Mouse (Mus musculus) T-helper 1 cell (primary cell): ENCODE results near the gene BC048679.
"Not testable (repeated sequence)": the region's sequence is repeated elsewhere in the genome, so short reads cannot be mapped to it uniquely, and the experiment has no call there.

ENCODE experiments used
- in situ Hi-C: fragments of 300-600 bp; cut with MboI, MseI; formaldehyde crosslinking; loops from one replicate; pipeline ENCODE4 v1.15.1; 2025; ENCODE audit warnings: high pct_unique_total_duplicates

The BC048679 gene

GRCm38 (mm10) chr7:81498181-81498580 is at the start of gene BC048679:
BC048679 (minus strand) TSS chr7:81498281.
- in situ Hi-C loops, result no loop called here

- in situ Hi-C loops, result no loop called here
Observed at GRCm38 (mm10) chr7:81542934-81543333, 44.9 kb upstream of the BC048679 start.

- in situ Hi-C loops, result no loop called here
Observed at GRCm38 (mm10) chr7:81541924-81542524, 43.9 kb upstream of the BC048679 start.

- in situ Hi-C loops, result no loop called here
Observed at GRCm38 (mm10) chr7:81540999-81541398, 42.9 kb upstream of the BC048679 start.

DNA sequence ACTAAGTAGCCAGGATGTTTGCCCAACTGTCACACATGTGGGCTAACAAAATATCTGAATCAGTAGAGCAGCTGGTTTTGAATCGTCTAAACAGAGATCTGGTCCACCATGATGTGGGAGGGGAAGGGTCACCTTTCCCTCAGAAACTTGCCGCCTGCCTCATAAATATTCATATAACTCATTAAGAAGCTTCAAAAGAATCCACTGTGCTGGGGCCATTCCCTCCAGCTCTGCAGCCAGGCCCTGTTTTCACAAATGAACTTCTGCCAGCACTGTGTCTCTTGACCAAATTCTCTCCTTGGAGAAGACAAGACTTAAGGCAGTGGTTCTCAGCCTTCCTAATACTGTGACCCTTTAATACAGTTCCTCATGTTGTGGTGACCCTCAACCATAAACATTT is 41.5 kb upstream of the BC048679 start:
- in situ Hi-C loops, result no loop called here

DNA sequence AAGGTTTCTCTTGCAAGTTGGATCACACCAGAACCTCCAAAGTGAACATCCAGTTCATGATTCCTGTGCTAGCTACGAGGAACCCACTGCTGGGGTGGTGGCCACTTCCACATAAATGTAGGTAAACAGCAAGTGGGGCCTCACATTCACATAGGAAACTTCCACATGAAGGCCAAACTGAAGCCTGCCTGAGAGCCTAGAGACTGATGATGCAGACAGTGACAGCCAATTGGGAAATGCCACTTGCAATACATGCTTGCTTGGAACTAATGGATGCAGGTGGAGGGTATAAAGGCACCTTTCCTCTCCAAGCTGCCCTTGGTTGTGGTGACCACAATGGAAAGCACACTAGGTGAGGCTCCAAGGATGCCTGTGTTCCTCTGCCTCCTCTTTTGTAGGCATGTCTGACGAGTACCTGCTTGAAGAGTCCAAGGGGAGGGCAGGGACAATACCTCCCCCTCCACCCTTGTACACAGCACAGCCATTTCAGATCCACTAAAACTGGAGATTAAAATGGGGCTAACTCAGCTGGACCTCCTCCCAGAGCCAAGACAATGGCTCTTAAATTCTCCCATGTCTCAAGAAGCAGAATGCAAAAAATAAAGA is 40.1 kb upstream of the BC048679 start:
- in situ Hi-C loops, result no loop called here

GRCm38 (mm10) chr7:81536478-81536877 is 38.4 kb upstream of the BC048679 start:
- in situ Hi-C loops, result no loop called here

DNA sequence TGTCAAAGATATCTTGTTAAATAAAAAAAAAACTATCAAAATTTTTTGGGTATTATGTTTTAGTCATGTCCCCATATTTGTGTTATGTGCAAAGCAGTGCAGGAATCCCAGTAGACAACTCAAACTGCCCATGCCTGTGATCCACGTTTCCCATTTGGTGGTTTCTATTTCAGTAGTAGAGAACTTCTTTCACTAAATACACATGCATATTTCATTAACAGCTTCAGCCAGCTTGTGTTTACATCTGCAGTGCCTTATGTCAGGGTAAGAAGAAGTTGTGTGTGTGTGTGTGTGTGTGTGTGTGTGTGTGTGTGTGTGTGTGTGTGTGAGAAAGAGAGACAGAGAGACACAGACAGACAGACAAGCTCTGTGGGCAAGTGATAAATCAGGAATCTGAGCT is 33.4 kb upstream of the BC048679 start:
- in situ Hi-C loops, result no loop called here

DNA sequence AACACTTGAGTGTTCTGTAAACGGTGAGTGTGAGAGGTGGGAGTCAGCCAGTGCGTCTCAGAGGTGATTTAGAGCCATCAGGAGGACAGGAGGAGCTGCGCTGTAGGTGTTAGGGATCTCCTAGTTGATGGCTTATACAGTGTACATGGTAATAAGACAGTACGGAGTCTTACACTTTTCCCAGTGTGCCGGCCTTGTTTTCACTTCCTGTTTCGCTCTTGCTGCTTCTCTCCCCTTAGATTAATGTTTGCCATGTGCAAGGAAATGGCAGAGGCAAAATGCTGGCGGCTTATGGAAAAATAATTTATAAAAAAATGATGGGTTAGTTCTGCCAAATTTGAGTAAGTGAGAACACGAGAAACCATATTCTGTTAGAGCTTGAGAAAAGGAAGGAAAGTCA is 30.8 kb upstream of the BC048679 start:
- in situ Hi-C loops, result no loop called here

- in situ Hi-C loops, result no loop called here
Observed at GRCm38 (mm10) chr7:81523663-81524017, 25.6 kb upstream of the BC048679 start.

DNA sequence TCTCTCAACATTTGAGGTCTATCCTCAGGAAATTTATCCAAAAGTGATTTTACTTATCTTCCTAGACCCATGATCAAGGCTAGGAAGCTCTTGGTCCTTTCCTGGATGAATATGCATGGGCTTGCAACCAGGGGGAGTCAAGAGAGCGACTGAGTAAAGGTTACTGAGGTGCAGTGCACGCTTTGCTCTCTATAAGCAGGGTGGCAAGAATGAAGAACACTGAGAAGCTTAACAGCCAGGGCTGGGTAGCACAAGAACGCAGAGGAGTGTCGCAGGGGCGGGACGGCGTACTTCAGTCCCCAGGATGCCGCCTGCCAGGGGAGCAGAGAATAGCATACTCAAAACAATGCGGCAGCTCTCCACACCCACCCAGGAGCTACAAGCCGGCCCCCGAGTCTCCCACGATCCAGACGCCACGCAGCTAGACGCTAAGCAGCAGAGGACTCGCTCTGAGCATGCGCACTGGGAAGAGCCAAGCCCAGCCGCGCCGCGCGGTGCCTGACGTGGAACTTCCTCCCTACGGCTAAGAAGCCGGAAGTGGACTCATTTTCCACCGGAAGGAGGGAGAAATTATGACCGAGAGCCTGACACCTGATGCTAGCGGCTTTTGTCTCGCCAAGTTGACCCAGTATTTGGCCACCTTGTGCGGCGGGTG is 25.1 kb upstream of the BC048679 start:
- in situ Hi-C loops, result no loop called here

- in situ Hi-C loops, result loop anchor here (10.0 kb wide), 1 partner anchor 162 kb away; no protein-coding TSS in a partner anchor
Observed at GRCm38 (mm10) chr7:81516154-81517030, 18.3 kb upstream of the BC048679 start.

DNA sequence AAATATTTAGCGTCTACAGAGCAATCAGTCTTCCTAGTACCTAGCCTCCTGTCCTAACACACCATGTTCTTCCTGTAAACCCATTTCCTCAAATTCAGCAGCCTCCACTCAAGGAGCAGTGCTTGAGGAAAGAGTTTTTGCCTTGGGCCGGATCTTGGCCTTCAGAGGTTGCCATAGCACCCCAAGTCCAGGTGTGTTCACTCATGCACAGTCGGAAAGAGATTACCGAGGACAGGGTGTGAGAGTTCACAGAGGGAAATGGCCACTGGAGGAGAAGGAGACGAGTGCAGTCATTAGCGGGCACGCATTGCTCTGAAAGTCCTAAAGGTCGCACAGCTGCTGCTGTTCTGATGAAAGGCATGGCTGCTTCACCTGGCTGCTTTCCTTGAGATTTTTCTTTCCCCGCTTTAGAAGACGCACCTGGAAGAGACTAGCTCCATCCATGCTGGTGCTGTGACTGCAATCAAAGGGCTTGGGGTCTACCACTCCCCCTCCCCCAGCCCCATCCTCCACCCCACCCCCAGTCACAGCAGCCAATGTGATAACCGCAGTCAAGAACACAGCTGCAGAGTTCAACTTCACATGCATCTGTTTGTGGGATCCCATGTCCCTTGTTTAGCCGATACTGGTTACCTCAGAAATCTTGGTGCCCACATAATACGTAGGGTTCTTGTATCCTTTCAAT is 17.0 kb upstream of the BC048679 start:
- in situ Hi-C loops, result loop anchor here (10.0 kb wide), 1 partner anchor 160 kb away; no protein-coding TSS in a partner anchor

GRCm38 (mm10) chr7:81501050-81501449 is 3.0 kb upstream of the BC048679 start:
- in situ Hi-C loops, result no loop called here

DNA sequence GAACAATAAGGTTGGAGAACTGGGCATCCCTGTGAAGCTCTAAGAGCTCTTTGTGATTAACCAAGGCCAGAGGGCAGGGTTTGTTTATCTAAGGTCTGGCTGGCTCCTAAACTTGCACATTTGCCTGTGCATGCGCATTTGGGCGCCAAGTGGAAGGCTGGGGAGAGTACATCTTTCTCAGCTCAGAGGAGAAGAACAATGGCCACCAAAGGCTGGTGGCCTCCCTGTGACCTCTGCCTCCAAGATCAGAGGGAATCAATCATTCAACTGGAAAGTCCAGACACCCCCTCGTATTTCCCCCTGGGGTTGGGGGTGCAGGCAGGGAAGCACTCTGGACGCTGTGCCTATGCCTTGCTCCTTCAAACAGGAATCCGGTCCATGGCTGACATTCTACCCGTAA is 910 bp downstream of the BC048679 start:
- in situ Hi-C loops, result no loop called here

GRCm38 (mm10) chr7:81493331-81494021 is 4.6 kb downstream of the BC048679 start, which contains the start of gene Ap3b2:
Ap3b2 (minus strand) TSS chr7:81493925.
- in situ Hi-C loops, result no loop called here

GRCm38 (mm10) chr7:81492628-81493027 is 5.5 kb downstream of the BC048679 start:
- in situ Hi-C loops, result no loop called here

DNA sequence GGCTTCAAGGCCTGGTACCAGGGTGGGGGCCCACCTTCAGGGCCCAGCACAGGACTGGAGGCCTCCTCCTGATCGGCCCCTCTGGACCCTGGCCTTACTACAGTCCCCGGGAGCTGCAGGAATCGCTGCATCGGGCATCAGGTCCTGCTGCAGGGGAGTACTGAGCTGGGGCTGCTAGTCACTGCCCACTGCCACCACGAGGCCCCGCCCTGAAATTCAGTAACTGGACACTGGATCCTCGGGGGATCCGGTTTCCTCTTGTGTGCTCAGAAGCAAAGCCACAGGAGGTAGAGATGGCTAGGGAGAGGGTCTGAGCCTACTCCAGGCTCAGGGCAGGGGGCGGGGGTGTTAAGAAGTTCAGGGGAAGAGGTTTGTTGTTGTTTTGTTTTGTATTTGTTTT is 8.4 kb downstream of the BC048679 start:
- in situ Hi-C loops, result no loop called here

DNA sequence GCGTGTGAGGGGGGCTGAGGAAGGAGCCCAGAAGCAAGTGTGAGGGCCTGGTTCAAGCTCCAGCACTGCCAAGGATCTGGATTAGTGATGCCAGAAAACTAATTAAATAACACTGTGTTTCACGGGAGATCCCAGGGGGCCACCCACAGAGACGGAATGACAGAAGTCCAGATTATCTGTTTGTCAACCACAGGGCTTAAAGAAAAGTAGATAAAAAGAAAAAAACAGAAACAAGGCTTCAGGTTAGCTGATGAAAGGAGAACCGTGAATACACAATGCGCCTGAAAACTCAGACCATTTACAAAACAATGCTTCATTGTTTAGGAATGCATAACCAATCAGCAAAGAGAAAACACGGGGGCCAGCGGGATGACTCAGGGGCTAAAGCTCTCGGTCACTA is 17.3 kb downstream of the BC048679 start:
- in situ Hi-C loops, result no loop called here

GRCm38 (mm10) chr7:81479531-81480090 is 18.5 kb downstream of the BC048679 start:
- in situ Hi-C loops, result no loop called here

- in situ Hi-C loops, result not testable (repeated sequence)
Observed at GRCm38 (mm10) chr7:81478261-81478660, 19.8 kb downstream of the BC048679 start.
